Mouse (Mus musculus) G1E (cell line): Measurements from ENCODE around the gene Rprd2.

Experiments
- CTCF ChIP-seq: IDR thresholded peaks from 2 replicates; pipeline ENCODE4 v1.5.1; 2012; ENCODE audit warnings: low read depth, low read length, inconsistent platforms, mixed read lengths
- GATA1 ChIP-seq: IDR thresholded peaks from 2 replicates; pipeline ENCODE4 v1.6.1; 2012; ENCODE audit warnings: borderline replicate concordance, low read length, inconsistent platforms, mixed read lengths
- GATA2 ChIP-seq: IDR thresholded peaks from 2 replicates; pipeline ENCODE4 v1.6.1; 2012; ENCODE audit warnings: low read depth, low read length, inconsistent platforms, borderline replicate concordance

DNA sequence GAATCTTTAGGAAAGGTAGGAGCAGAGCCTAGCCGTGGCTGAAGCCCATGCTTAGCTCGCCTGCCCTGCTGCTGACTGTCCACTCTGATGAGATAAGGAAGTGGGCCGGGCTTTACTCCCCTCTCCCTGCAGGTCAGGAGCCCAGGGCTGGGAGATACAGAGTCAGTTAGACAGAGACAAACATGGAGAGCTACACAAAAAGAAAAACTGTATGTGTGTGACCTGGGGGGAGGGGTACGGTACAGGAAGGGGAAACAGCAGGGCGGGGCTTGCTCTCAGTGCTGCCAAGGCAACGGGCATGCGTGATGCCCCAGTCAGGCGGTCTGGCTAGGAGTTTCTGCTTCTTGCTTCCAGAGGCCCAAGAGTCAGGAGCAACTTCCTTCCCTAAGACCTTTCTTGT, 78.3 kb downstream of the Rprd2 start:
- TF ChIP-seq CTCF (no peak), GATA2 (no peak), GATA1 (no peak)
